Mouse (Mus musculus): Measurements from ENCODE around the gene Cachd1. TPM values are rescaled to one million over a fixed set of nuclear protein-coding genes. Genes with fewer than 3 reads are reported as not detected.

Cachd1 gene
- polyA plus RNA-seq, 1 experiment from 2014 or later: 11.9 TPM

DNA sequence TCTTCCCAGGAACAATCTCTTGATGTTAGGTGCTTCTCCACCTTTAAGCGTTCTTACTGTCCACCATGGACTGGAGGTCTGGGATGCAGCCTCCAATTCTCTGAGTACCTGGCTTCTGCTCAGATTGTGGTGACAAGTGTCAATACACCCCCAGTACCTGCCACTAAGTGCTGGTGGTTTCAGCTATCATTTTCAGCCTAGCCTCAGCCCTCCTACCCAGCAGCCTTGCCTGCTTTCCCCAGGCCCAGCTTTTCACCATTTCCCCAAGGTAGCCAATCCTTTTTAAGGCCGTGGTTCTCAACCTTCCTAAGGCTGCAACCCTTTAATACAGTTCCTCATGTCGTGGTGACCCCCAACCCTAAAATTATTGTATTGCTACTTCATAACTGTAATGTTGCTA lies 224.1 kb downstream of the Cachd1 start:
- H3K36me3 ChIP-seq: peaks cover 8% of the 10 kb centered on the region; the same call in 1 of the 2 replicates
- peaks cover 11% of the 10 kb centered on the region; the same call in 1 of the 2 replicates for H3K4me1 ChIP-seq
- no peak overlapping the region for H3K4me3 ChIP-seq (replicated peaks)
- no peaks in the 10 kb centered on the region for H3K9me3 ChIP-seq (replicated peaks)
- ATAC-seq (ENCODE audit: low FRiP score): no peak
- no peak overlapping the region for H3K4me2 ChIP-seq
- H3K27me3 ChIP-seq (replicated peaks): no peaks in the 10 kb centered on the region
- H3K9ac ChIP-seq (replicated peaks): no peak overlapping the region
- 93% methylated on average over 3 of the region's 3 CpGs for WGBS
- no peak overlapping the region for H3K27ac ChIP-seq (replicated peaks)

DNA sequence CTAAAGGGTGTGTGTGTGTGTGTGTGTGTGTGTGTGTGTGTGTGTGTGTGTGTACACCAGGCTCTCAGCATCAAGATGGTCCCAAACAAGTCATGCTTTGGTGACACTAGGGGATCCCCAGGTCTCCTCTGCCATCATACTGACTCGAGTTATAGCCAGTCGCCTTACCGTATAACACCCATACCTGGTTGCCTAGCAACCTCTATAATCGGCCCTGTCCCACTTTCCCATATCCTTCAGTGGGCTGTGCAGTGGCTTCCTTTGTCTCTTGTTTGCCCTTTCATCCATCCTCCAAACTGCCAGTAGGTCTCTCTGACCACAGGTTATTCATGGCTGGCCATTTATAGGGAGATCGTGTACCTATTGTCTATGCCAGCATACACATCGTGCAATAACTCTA lies 224.6 kb downstream of the Cachd1 start:
- no peak overlapping the region for H3K9ac ChIP-seq (replicated peaks)
- WGBS: 53% methylated on average over 6 of the region's 6 CpGs
- H3K27ac ChIP-seq (replicated peaks): no peak overlapping the region
- no peak overlapping the region for H3K4me3 ChIP-seq (replicated peaks)
- no peak overlapping the region for H3K4me2 ChIP-seq
- peaks cover 8% of the 10 kb centered on the region; the same call in 1 of the 2 replicates for H3K36me3 ChIP-seq
- no peak for ATAC-seq (ENCODE audit: low FRiP score)
- no peaks in the 10 kb centered on the region for H3K27me3 ChIP-seq (replicated peaks)
- H3K9me3 ChIP-seq (replicated peaks): no peaks in the 10 kb centered on the region
- peaks cover 11% of the 10 kb centered on the region; the same call in 1 of the 2 replicates for H3K4me1 ChIP-seq

DNA sequence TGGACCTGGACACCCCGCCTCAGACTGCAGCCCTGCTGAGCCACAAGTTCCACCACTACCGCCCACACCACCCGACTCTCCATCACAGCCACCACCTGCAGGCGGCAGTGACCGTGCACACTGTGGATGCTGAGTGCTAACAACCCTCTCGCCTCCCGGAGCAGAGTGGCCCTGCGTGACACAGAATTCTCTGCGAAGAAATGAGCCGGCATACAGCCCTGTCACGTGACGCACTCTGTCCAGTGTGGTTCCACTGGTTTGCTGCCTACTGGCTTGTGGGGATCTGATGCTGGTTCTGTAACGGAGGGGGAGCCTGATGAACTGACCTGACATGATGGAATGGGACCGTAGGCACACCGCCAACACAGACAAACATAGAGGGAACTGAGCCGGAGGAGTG lies 226.5 kb downstream of the Cachd1 start:
- Histone ChIP-seq H3K4me1 (peaks cover under 1% of the 10 kb centered on the region; the same call in 1 of the 2 replicates), H3K4me3 (replicated peaks) (no peak overlapping the region), H3K9ac (replicated peaks) (no peak overlapping the region), H3K9me3 (replicated peaks) (no peaks in the 10 kb centered on the region), H3K36me3 (peaks cover 8% of the 10 kb centered on the region; the same call in 1 of the 2 replicates), H3K4me2 (no peak overlapping the region), H3K27ac (replicated peaks) (no peak overlapping the region), H3K27me3 (replicated peaks) (no peaks in the 10 kb centered on the region)
- 93% methylated on average over 16 of the region's 16 CpGs for WGBS
- ATAC-seq (ENCODE audit: low FRiP score): no peak

DNA sequence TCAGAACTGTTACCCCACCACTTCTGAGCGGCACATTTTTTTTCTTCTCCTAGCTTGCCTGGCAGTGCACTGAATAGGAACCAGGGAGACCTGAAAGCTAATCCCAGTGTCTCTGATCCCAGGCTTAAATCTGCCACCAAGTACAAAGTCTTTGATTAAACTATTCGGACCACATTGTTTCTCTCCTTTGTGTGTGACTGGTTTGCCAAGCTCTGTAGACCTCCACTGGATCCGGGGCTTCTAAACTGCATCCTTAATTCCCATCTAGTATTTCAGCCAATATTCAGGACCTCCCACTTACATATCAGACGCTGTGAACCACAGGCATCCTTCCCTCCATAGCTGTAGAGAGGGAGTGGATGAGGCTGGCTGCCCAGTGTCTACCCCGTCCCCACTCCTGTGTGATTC lies 231.9 kb downstream of the Cachd1 start:
- 53% methylated on average over 5 of the region's 5 CpGs for WGBS
- Histone ChIP-seq H3K27ac (replicated peaks) (no peak overlapping the region), H3K36me3 (peaks cover 1% of the 10 kb centered on the region; the same call in 1 of the 2 replicates), H3K4me1 (no peaks in the 10 kb centered on the region), H3K4me2 (no peak overlapping the region), H3K9me3 (replicated peaks) (no peaks in the 10 kb centered on the region), H3K9ac (replicated peaks) (no peak overlapping the region), H3K4me3 (replicated peaks) (no peak overlapping the region), H3K27me3 (replicated peaks) (no peaks in the 10 kb centered on the region)
- peak; percentile 41; the same call in 1 of the 2 replicates for ATAC-seq (ENCODE audit: low FRiP score)

- Histone ChIP-seq H3K27ac (replicated peaks) (no peak overlapping the region), H3K27me3 (replicated peaks) (no peaks in the 10 kb centered on the region), H3K36me3 (no peaks in the 10 kb centered on the region), H3K4me1 (no peaks in the 10 kb centered on the region), H3K4me2 (no peak overlapping the region), H3K4me3 (replicated peaks) (no peak overlapping the region), H3K9ac (replicated peaks) (no peak overlapping the region), H3K9me3 (replicated peaks) (no peaks in the 10 kb centered on the region)
- WGBS: 87% methylated on average over 4 of the region's 4 CpGs
- ATAC-seq (ENCODE audit: low FRiP score): no peak
These were observed 232.6 kb downstream of the Cachd1 start for GRCm38 (mm10) chr4:101009092-101009491.

DNA sequence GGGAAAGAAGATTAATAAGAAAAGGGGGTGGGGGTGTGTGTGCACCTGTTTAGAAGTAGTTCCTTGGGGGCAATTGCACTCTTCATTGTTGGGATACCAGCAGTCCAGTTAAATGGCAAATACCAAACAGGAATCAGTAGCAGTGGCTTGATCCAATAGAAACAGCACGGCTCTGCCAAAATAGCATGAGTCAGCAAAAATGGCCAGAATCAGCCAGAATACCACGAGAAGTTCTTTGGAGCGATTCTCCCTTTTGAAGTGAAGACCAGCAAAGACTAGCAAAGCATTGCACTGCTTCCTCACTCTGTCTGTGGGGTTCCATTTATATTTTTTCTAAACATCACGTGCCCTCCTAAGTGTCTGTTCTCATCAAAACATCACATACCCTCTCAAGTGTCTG lies 241.3 kb downstream of the Cachd1 start:
- no peaks in the 10 kb centered on the region for H3K4me1 ChIP-seq
- H3K36me3 ChIP-seq: no peaks in the 10 kb centered on the region
- no peak overlapping the region for H3K27ac ChIP-seq (replicated peaks)
- no peak overlapping the region for H3K4me2 ChIP-seq
- no peak for ATAC-seq (ENCODE audit: low FRiP score)
- 93% methylated on average over 4 of the region's 4 CpGs for WGBS
- no peaks in the 10 kb centered on the region for H3K27me3 ChIP-seq (replicated peaks)
- no peak overlapping the region for H3K4me3 ChIP-seq (replicated peaks)
- H3K9me3 ChIP-seq (replicated peaks): no peaks in the 10 kb centered on the region
- no peak overlapping the region for H3K9ac ChIP-seq (replicated peaks)

- ATAC-seq (ENCODE audit: low FRiP score): no peak
- H3K9me3 ChIP-seq (replicated peaks): no peaks in the 10 kb centered on the region
- H3K4me2 ChIP-seq: no peak within 1 kb of the TSS
- no peaks in the 10 kb centered on the region for H3K4me1 ChIP-seq
- no peaks in the 10 kb centered on the region for H3K27me3 ChIP-seq (replicated peaks)
- H3K9ac ChIP-seq (replicated peaks): no peak within 1 kb of the TSS
- no peak within 1 kb of the TSS for H3K4me3 ChIP-seq (replicated peaks)
- 81% methylated on average over 4 of the region's 4 CpGs for WGBS
- H3K27ac ChIP-seq (replicated peaks): no peak within 1 kb of the TSS
- H3K36me3 ChIP-seq: no peaks in the 10 kb centered on the region
These were observed 244.1 kb downstream of the Cachd1 start, which contains the start of gene Gm10577 for GRCm38 (mm10) chr4:101020596-101020995. Gm10577 (minus strand) TSS chr4:101020696.

DNA sequence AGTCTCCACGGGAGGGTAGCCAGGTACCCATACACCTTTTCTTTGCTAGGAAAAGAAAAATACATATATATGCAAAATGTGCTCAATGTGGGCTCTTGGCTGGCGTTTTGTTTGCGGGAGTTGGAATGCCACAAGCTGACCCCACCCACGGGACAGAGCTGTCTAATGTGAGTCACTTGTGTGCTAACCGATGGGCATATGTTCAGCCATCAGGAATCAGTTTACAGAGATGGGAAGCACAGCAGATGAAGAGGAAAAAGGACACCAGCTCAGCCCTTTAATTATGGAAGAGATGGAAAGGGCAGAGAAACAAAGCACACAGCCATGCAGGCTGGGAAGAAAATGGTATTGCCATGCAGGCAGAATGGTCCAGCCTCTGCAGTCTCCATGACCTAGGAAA lies 250.1 kb downstream of the Cachd1 start:
- 82% methylated on average over 5 of the region's 5 CpGs for WGBS
- no peak for ATAC-seq (ENCODE audit: low FRiP score)
- Histone ChIP-seq H3K27me3 (replicated peaks) (no peaks in the 10 kb centered on the region), H3K4me3 (replicated peaks) (no peak overlapping the region), H3K9me3 (replicated peaks) (no peaks in the 10 kb centered on the region), H3K27ac (replicated peaks) (no peak overlapping the region), H3K4me2 (no peak overlapping the region), H3K4me1 (no peaks in the 10 kb centered on the region), H3K9ac (replicated peaks) (no peak overlapping the region), H3K36me3 (no peaks in the 10 kb centered on the region)

DNA sequence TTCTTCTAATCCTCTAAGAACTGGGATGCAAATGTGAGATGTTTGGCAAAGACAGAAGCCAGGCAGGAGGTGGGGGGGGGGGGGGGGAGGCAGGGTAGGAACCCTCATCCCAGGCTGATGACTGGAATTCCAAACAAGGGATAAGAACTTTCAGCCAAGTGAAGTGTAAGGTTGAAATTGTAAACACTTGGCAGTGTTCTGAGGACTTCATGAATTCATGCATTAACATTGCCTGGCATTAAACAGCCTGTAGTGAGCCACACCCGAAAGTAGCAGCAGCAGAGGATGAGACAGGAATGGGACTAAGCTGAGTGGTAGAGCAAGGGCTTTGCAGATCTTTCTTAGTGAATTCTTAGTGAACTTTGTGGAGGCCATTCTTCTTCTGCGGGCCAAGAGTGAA lies 250.5 kb downstream of the Cachd1 start:
- H3K36me3 ChIP-seq: no peaks in the 10 kb centered on the region
- H3K27me3 ChIP-seq (replicated peaks): no peaks in the 10 kb centered on the region
- H3K9ac ChIP-seq (replicated peaks): no peak overlapping the region
- H3K4me2 ChIP-seq: no peak overlapping the region
- 90% methylated on average over 2 of the region's 2 CpGs for WGBS
- no peaks in the 10 kb centered on the region for H3K9me3 ChIP-seq (replicated peaks)
- ATAC-seq (ENCODE audit: low FRiP score): no peak
- H3K4me3 ChIP-seq (replicated peaks): no peak overlapping the region
- no peaks in the 10 kb centered on the region for H3K4me1 ChIP-seq
- no peak overlapping the region for H3K27ac ChIP-seq (replicated peaks)

GRCm38 (mm10) chr4:101027852-101028411 lies 251.5 kb downstream of the Cachd1 start:
- WGBS: 92% methylated on average over 9 of the region's 9 CpGs
- Histone ChIP-seq H3K27ac (replicated peaks) (no peak overlapping the region), H3K36me3 (no peaks in the 10 kb centered on the region), H3K27me3 (replicated peaks) (no peaks in the 10 kb centered on the region), H3K4me3 (replicated peaks) (no peak overlapping the region), H3K4me1 (no peaks in the 10 kb centered on the region), H3K4me2 (no peak overlapping the region), H3K9ac (replicated peaks) (no peak overlapping the region), H3K9me3 (replicated peaks) (no peaks in the 10 kb centered on the region)
- ATAC-seq (ENCODE audit: low FRiP score): no peak

DNA sequence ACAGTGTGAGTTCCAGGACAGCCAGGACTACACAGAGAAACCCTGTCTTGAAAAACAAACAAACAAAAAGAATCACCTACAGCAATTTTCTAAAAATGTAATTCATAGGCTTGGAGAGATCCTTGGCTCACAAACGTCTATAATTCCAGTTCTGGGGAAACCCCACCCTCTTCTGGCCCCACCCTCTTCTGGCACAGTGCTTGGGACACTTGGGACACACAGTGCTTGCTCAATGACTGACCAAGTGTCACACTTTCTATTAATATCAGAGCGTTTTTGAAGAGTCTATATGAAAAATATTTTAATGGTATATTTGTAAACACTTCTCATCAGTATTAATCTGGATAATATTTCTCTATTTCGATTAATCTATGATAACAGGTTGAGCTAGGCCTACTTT lies 256.6 kb downstream of the Cachd1 start:
- no peak for ATAC-seq (ENCODE audit: low FRiP score)
- no peak overlapping the region for H3K4me3 ChIP-seq (replicated peaks)
- no peaks in the 10 kb centered on the region for H3K27me3 ChIP-seq (replicated peaks)
- H3K4me1 ChIP-seq: no peaks in the 10 kb centered on the region
- no peaks in the 10 kb centered on the region for H3K36me3 ChIP-seq
- H3K9ac ChIP-seq (replicated peaks): no peak overlapping the region
- H3K9me3 ChIP-seq (replicated peaks): no peaks in the 10 kb centered on the region
- no peak overlapping the region for H3K27ac ChIP-seq (replicated peaks)
- WGBS: 75% methylated on average over 3 of the region's 3 CpGs
- no peak overlapping the region for H3K4me2 ChIP-seq

DNA sequence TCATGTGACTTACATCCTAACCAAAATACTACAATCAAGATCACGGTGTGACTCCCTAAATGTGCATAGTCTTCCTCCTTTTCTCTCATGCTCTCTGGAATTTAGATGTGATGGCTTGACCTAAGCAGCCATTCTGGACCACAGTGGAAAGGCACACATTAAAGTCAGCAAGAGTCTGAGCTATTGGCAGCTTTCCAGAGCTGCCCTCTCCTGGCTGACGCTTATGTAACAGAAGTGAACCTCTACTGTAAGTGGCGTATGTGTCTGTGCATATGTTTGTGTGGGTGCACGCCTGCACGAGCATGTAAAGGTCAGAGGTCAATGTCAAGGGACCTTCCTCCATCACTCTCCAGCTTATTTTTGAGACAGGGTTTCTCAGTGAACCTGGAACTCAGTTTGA lies 258.7 kb downstream of the Cachd1 start:
- Histone ChIP-seq H3K27me3 (replicated peaks) (no peaks in the 10 kb centered on the region), H3K9me3 (replicated peaks) (no peaks in the 10 kb centered on the region), H3K4me2 (no peak overlapping the region), H3K36me3 (no peaks in the 10 kb centered on the region), H3K4me3 (replicated peaks) (no peak overlapping the region), H3K27ac (replicated peaks) (no peak overlapping the region), H3K4me1 (no peaks in the 10 kb centered on the region), H3K9ac (replicated peaks) (no peak overlapping the region)
- 90% methylated on average over 5 of the region's 5 CpGs for WGBS
- ATAC-seq (ENCODE audit: low FRiP score): no peak

Measured in neural tube, embryonic 15.5 days (tissue).